Mouse (Mus musculus) midbrain, embryonic 13.5 days (tissue): Measurements from ENCODE around the gene Ephb1. TPM values are rescaled to one million over a fixed set of nuclear protein-coding genes. Genes with fewer than 3 reads are reported as not detected.

Experiments
- ATAC-seq: fragments of 200-750 bp; cut with Nextera tagmentation; 2 replicates; pipeline ENCODE4 v1.8.0; 2017; ENCODE audit warnings: mild to moderate bottlenecking, moderate TSS enrichment, moderate library complexity
- H3K27ac ChIP-seq: fragments of 300-500 bp; sonication (generic); 2 replicates; pipeline ENCODE4 v1.5.1; 2015; ENCODE audit warnings: inconsistent platforms, mild to moderate bottlenecking, moderate library complexity
- H3K27me3 ChIP-seq: fragments of 300-500 bp; sonication (generic); 2 replicates; pipeline ENCODE4 v1.6.1; 2015; ENCODE audit warnings: mild to moderate bottlenecking, inconsistent platforms
- H3K36me3 ChIP-seq: fragments of 300-500 bp; sonication (generic); 2 replicates; pipeline ENCODE4 v1.6.1; 2015; ENCODE audit warnings: mild to moderate bottlenecking, inconsistent platforms
- H3K4me1 ChIP-seq: fragments of 300-500 bp; sonication (generic); replicated peaks from 2 replicates; pipeline ENCODE4 v1.6.1; 2015; ENCODE audit warnings: inconsistent platforms
- H3K4me2 ChIP-seq: fragments of 300-500 bp; sonication (generic); replicated peaks from 2 replicates; pipeline ENCODE4 v1.6.1; 2015; ENCODE audit warnings: moderate library complexity, mild to moderate bottlenecking, inconsistent platforms
- H3K4me3 ChIP-seq: fragments of 300-500 bp; sonication (generic); replicated peaks from 2 replicates; pipeline ENCODE4 v1.5.1; 2015; ENCODE audit warnings: mild to moderate bottlenecking, inconsistent platforms
- H3K9ac ChIP-seq: fragments of 300-500 bp; sonication (generic); replicated peaks from 2 replicates; pipeline ENCODE4 v1.6.1; 2015; ENCODE audit warnings: mild to moderate bottlenecking, inconsistent platforms
- H3K9me3 ChIP-seq: fragments of 300-500 bp; sonication (generic); 2 replicates; pipeline ENCODE4 v1.6.1; 2016; ENCODE audit warnings: mild to moderate bottlenecking, inconsistent platforms
- WGBS: fragments of 180-500 bp; shearing (Covaris S2); methylation state at CpG from one replicate; pipeline ENCODE4 v1.1.7; 2015; 5-methylcytosine and 5-hydroxymethylcytosine counted together
- microRNA-seq: library from miRNA; unstranded; fragments of <30 nt; microRNA quantifications from one replicate; pipeline ENCODE4, GENCODE M21; 2016
- polyA plus RNA-seq: library from polyadenylated mRNA; unstranded; fragments of >200 nt; fragmentation: Nextera tagmentation; extraction: Ambion mirVana; gene quantifications from 2 replicates; pipeline ENCODE4 v1.2.1, GENCODE M21; 2015

The Ephb1 gene
- polyA plus RNA-seq, 1 experiment from 2014 or later = 66.2 TPM

DNA sequence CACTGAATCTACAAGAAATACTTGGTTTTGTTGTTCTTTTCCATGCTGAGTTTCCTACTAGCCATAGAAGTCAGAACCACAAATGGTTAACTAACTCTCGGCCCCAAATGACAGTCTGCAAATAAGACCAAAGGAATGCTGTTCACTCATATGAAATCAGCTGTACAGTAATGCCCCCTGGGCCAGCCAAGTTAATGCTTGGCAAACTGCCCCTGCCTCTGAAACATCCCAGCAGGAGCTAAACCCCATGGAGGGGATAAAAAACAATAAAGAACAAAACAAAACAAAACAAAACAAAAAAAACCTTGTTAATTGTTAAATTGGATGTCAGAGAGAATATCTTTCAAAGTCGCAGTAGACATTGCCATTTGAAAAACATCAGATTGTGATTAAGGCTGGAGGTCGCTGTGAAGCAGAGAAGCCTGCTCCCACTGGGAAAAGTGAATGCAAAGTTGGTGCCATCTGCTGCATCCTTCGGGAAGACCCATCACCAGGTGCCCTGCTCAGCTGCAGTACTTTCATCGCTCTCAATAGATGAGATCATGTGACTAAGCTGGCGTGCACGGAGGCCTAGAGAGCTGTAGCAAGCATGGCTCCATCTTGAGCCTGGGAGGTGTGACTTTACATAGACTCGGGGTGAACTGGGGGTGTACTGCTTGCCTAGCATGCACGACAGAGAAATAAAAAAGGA, 443.2 kb downstream of the Ephb1 start:
- peak; percentile 37; the same call in 1 of the 2 replicates for ATAC-seq
- Histone ChIP-seq H3K27ac (peak overlapping the region; percentile 35; the same call in 1 of the 2 replicates), H3K9me3 (no peaks in the 10 kb centered on the region), H3K4me3 (no peak overlapping the region), H3K4me1 (peaks cover 36% of the 10 kb centered on the region), H3K4me2 (no peak overlapping the region), H3K36me3 (peaks cover 5% of the 10 kb centered on the region; the same call in 1 of the 2 replicates), H3K27me3 (no peaks in the 10 kb centered on the region), H3K9ac (no peak overlapping the region)
- 34% methylated on average over 9 of the region's 9 CpGs for WGBS

DNA sequence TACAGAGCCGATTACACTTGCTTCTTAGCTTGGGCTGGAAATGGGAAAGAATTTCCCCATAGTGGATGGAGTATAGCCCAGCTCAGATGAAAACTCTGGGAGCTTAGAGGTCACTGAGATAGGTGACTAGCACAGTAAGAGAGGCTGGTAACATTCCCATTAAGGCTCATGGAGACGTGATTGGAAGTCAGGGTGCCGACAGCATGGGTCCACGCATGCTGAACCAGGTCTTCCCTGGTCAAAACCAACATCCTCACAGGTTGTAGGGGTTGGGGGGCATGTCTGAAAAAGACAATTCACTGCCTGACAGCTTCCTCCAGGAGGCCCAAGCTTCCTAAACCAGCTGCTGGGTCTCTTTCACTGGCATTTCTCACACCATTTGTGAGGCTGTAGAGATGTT, 445.0 kb downstream of the Ephb1 start:
- Histone ChIP-seq H3K4me3 (no peak overlapping the region), H3K27me3 (no peaks in the 10 kb centered on the region), H3K9ac (no peak overlapping the region), H3K9me3 (no peaks in the 10 kb centered on the region), H3K4me1 (peaks cover 36% of the 10 kb centered on the region), H3K4me2 (no peak overlapping the region), H3K36me3 (no peaks in the 10 kb centered on the region), H3K27ac (peak overlapping the region; percentile 75)
- ATAC-seq = no peak
- 83% methylated on average over 4 of the region's 4 CpGs for WGBS

DNA sequence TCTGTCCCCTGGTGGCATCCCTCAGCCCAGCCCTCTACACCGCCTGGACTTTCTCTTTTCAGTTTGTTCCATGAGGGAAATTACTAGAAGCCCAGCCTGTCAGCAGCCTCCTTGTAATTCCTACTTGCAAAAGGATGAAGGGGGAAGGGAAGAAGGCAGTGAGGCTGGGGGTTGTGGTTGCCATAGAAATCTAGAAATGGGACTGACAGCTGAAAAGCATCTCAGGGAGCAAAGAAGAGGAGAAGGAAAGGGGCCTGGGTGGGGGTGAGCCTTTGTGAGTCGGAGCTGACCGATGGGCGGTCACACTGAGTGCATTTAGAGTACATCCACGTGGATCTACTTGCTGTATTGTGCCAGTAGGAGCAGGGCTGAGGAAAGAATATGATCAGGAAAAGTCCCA, 445.6 kb downstream of the Ephb1 start:
- Histone ChIP-seq H3K36me3 (no peaks in the 10 kb centered on the region), H3K27me3 (no peaks in the 10 kb centered on the region), H3K9me3 (no peaks in the 10 kb centered on the region), H3K9ac (0 out of 2 replicates have a peak overlapping the region, but pooled peaks have one; percentile 5), H3K4me2 (no peak overlapping the region), H3K4me3 (no peak overlapping the region), H3K27ac (peak overlapping the region; percentile 75), H3K4me1 (peaks cover 36% of the 10 kb centered on the region)
- WGBS = 3% methylated on average over 5 of the region's 5 CpGs
- peak; percentile 86 for ATAC-seq

DNA sequence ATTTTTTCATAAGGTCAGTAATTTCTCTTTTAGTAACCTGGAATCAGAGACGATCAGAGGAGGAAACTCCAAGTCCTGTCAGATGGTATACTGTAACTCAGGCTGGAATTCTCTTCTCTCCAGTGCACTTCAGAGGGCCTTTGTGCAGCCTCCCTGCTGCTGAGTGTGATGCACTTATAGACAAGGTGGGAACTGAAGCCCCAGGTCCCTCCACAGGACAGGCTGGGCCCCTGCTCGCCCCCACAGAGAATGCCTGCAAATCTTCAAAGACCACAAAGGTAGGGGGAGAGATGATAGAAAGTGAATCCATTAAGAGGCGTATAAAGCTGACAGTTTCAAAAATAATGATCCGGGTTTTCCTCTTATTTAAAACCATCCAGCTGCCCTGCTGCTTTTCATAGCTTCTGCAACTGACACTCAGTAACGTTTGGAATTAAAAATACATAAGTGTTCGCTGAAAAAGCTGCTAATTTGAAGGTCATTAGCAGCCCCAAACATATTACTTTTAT, 446.7 kb downstream of the Ephb1 start:
- H3K27me3 ChIP-seq = no peaks in the 10 kb centered on the region
- peak; percentile 59; the same call in 1 of the 2 replicates for ATAC-seq
- peak overlapping the region; percentile 75 for H3K27ac ChIP-seq
- H3K36me3 ChIP-seq = no peaks in the 10 kb centered on the region
- no peaks in the 10 kb centered on the region for H3K9me3 ChIP-seq
- H3K9ac ChIP-seq = no peak overlapping the region
- H3K4me1 ChIP-seq = peaks cover 39% of the 10 kb centered on the region
- H3K4me3 ChIP-seq = no peak overlapping the region
- H3K4me2 ChIP-seq = no peak overlapping the region
- WGBS = 40% methylated on average over 6 of the region's 6 CpGs

DNA sequence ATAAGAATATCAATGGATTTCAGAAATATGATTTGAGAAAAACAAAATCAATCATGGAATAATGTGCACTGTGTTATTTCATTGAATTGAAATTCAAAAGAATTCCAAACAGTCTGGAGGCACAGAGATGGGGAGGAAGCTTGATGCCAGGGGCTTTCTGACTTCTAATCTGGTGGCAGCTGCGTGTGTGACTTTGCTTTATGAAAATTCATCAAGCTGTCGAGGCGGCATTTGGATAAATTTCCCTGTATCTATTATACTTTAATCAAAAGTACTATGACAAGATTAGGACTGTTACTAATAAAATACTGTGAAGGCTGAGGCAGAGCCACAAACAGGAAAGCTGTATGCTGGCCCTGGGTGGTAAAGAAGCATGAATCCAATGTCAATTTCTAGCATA, 451.1 kb downstream of the Ephb1 start:
- Histone ChIP-seq H3K9ac (no peak overlapping the region), H3K27me3 (no peaks in the 10 kb centered on the region), H3K4me2 (no peak overlapping the region), H3K9me3 (no peaks in the 10 kb centered on the region), H3K4me1 (peaks cover 14% of the 10 kb centered on the region), H3K4me3 (no peak overlapping the region), H3K27ac (no peak overlapping the region), H3K36me3 (no peaks in the 10 kb centered on the region)
- 36% methylated on average over 3 of the region's 3 CpGs for WGBS
- no peak for ATAC-seq

DNA sequence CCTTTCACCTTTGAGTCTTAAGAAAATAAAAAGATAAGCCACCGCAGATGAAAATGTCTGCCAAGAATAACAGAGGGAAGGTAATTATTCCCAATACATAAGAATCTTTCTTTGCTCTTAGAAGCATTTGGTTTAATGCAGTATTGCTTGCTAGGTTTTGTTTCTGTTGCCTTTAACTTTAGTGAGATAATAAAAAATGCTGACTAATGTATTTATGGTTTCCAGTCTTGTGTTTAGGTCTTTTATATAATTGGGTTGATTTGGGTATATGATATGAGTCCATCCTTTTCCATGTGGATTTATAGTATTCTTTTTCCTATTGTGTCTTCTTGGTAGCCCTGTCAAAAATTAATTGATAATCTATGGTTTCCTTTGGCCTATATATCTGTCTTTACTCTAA, 456.6 kb downstream of the Ephb1 start:
- no peak for ATAC-seq
- WGBS = 93% methylated on average over 1 of the region's 1 CpGs

DNA sequence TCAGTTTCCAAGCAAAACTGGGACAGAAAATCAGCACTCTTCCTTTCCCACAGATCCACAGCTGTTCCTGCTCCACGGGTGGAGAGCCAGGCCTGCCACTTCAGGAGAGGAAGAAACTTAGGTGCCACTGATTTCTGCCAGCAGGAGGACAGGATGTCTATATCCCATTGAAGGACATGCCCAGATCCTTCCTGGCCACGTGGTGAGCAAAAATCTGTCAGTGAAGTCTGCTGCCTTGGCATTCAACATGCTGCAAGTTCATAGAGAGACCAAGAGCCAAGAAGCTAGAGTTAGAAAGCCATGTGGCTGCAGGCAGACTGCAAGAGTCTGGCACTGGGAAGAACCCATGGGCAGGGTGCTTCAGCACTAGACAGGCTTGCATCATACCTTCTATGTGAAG, 471.2 kb downstream of the Ephb1 start:
- 77% methylated on average over 2 of the region's 2 CpGs for WGBS
- Histone ChIP-seq H3K4me2 (no peak overlapping the region), H3K9ac (no peak overlapping the region), H3K27me3 (no peaks in the 10 kb centered on the region), H3K27ac (no peak overlapping the region), H3K36me3 (no peaks in the 10 kb centered on the region), H3K9me3 (no peaks in the 10 kb centered on the region), H3K4me1 (no peaks in the 10 kb centered on the region), H3K4me3 (no peak overlapping the region)
- ATAC-seq = no peak

More for the DNA sequence above, 456.6 kb downstream of the Ephb1 start:
- Histone ChIP-seq H3K27me3 (no peaks in the 10 kb centered on the region), H3K27ac (no peak overlapping the region), H3K4me3 (no peak overlapping the region), H3K9ac (no peak overlapping the region), H3K4me2 (no peak overlapping the region), H3K36me3 (no peaks in the 10 kb centered on the region), H3K9me3 (no peaks in the 10 kb centered on the region), H3K4me1 (no peaks in the 10 kb centered on the region)

DNA sequence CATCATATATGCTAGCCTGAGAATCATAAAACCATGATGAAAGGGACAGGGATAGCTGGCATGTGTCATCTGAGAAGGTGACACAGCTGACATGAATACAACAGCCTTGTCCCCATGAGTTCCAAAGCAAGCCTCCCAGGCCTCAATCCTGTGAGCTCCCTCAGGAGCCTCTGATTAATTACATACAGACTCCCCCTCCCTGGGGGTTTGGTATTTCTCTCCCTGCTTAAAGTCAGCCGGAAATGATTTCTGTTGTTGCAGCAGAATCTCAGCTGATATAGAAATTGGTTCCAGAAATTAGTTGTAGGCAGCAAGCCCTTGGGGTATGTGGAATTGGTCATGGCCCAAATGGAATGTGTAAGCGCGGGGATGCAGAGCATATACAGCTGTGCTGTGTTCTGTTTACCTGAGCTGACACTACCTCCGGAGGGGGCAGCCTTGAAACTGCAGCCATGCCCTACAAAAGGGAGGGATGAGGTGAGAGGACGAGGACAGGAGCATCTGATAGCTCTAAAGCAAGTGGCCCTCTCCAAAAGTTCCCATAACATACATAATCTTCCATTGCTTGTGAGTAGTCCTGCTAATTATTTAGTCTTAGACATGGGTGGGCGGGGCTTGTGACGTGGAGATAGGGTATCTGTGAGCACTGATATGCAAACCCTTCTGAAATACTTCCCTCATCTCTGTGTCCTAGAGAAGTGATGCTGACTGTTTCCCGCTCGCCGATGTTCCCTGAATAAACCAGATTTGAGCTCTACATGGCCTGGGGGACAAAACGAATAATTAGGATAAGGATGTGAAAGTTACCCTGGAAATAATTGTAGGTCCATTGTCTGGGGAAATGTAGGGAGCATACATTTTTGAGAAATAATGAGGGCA, 477.1 kb downstream of the Ephb1 start:
- Histone ChIP-seq H3K36me3 (no peaks in the 10 kb centered on the region), H3K27ac (0 out of 2 replicates have a peak overlapping the region, but pooled peaks have one; percentile 5), H3K9me3 (no peaks in the 10 kb centered on the region), H3K4me1 (no peaks in the 10 kb centered on the region; the same call in 1 of the 2 replicates), H3K9ac (no peak overlapping the region), H3K27me3 (no peaks in the 10 kb centered on the region), H3K4me3 (no peak overlapping the region), H3K4me2 (no peak overlapping the region)
- WGBS = 75% methylated on average over 11 of the region's 11 CpGs
- 0 out of 2 replicates have a peak, but pooled peaks have one; percentile 20 for ATAC-seq

DNA sequence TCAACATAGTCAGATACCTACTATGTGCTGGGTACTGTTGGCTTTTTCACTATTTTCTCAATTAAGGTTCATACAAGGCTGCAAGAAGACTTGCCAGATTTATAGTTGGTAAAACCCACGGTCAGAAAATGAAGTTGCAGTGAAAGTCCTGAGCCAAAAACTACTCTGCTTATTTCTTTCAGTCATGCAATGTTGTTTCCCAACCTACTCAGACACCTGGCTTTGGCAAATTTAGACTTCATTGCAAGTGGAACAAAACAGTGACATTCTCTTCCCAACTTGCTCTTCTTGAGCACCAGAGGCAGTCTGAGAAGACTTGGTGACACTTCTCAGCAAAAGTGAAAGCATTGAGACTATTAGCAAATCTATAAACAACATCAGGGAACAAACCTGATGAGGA, 479.2 kb downstream of the Ephb1 start:
- 90% methylated on average over 1 of the region's 1 CpGs for WGBS

More for the DNA sequence above, 479.2 kb downstream of the Ephb1 start:
- H3K27ac ChIP-seq = no peak overlapping the region
- H3K4me2 ChIP-seq = no peak overlapping the region
- H3K4me3 ChIP-seq = no peak overlapping the region
- H3K4me1 ChIP-seq = no peaks in the 10 kb centered on the region; the same call in 1 of the 2 replicates
- no peaks in the 10 kb centered on the region for H3K27me3 ChIP-seq
- no peaks in the 10 kb centered on the region for H3K9me3 ChIP-seq
- H3K9ac ChIP-seq = no peak overlapping the region
- H3K36me3 ChIP-seq = no peaks in the 10 kb centered on the region
- no peak for ATAC-seq

Small RNA genes lying within 50 kb of the gene (microRNA-seq; reads per million reads assigned to microRNA genes)
- not detected for gene Mir7243

Other genes with a start within 250 kb of the Ephb1 start
- gene Ky, start 151.1 kb upstream of the Ephb1 start, polyA plus RNA-seq = 0.17 and 0.32 TPM in 2 replicates